Mouse (Mus musculus) thymus, adult 2 months (tissue): ENCODE results near the gene Gm20721. TPM values are rescaled to one million over a fixed set of nuclear protein-coding genes. Genes with fewer than 3 reads are reported as not detected.

ENCODE experiments used
- DNase-seq: peaks from one replicate; pipeline ENCODE4 v3.0.0; 2021
- H3K27ac ChIP-seq: fragments of 200-500 bp; 2 replicates; pipeline ENCODE4 v1.5.1; 2012; ENCODE audit warnings: low read length, control low read depth; ENCODE audit not compliant: control insufficient read depth, insufficient read depth
- H3K27me3 ChIP-seq: fragments of 200-500 bp; 2 replicates; pipeline ENCODE4 v1.6.1; 2012; ENCODE audit warnings: mild to moderate bottlenecking, low read length, moderate library complexity, mixed read lengths; ENCODE audit not compliant: control insufficient read depth, insufficient read depth
- H3K36me3 ChIP-seq: fragments of 200-500 bp; 2 replicates; pipeline ENCODE4 v1.6.1; 2012; ENCODE audit warnings: mild to moderate bottlenecking, low read length, moderate library complexity; ENCODE audit not compliant: control insufficient read depth, insufficient read depth
- H3K4me1 ChIP-seq: fragments of 200-500 bp; replicated peaks from 2 replicates; pipeline ENCODE4 v1.6.1; 2012; ENCODE audit warnings: low read length; ENCODE audit not compliant: control insufficient read depth, insufficient read depth
- H3K4me3 ChIP-seq: fragments of 200-500 bp; 2 replicates; pipeline ENCODE4 v1.5.1; 2012; ENCODE audit warnings: mild to moderate bottlenecking, low read length, control low read depth, moderate library complexity; ENCODE audit not compliant: control insufficient read depth, insufficient read depth
- CTCF ChIP-seq: fragments of 200-500 bp; IDR thresholded peaks from 2 replicates; pipeline ENCODE4 v1.5.1; 2012; ENCODE audit warnings: mild to moderate bottlenecking, control low read depth, low read length, moderate library complexity, borderline replicate concordance; ENCODE audit not compliant: control insufficient read depth, poor library complexity, insufficient read depth; ENCODE audit errors: extremely low read depth
- POLR2A ChIP-seq: fragments of 200-500 bp; IDR thresholded peaks from 2 replicates; pipeline ENCODE4 v1.6.1; 2012; ENCODE audit warnings: mild to moderate bottlenecking, low read length, control low read depth, moderate library complexity; ENCODE audit not compliant: control insufficient read depth, poor library complexity, insufficient read depth; ENCODE audit errors: extremely low read depth
- WGBS: fragments of 180-500 bp; shearing (Covaris S2); methylation state at CpG from one replicate; pipeline ENCODE4 v1.1.7; 2018; 5-methylcytosine and 5-hydroxymethylcytosine counted together
- polyA plus RNA-seq: library from polyadenylated mRNA; depleted of rRNA; stranded (reverse); fragments of >200 nt; gene quantifications from 2 replicates; pipeline ENCODE4 v1.2.3, GENCODE M21; 2012

Gm20721 gene
- polyA plus RNA-seq, 1 experiment, result 0.07 TPM

GRCm38 (mm10) chr2:174340893-174341580 lies 5.5 kb downstream of the Gm20721 start:
- no peak for DNase-seq
- Histone ChIP-seq H3K27me3 (no peaks in the 10 kb centered on the region), H3K36me3 (peaks cover 24% of the 10 kb centered on the region), H3K4me1 (peaks cover 13% of the 10 kb centered on the region), H3K4me3 (no peak overlapping the region), H3K27ac (no peak overlapping the region)
- 92% methylated on average over 4 of the region's 4 CpGs for WGBS
- no peak for TF ChIP-seq CTCF
- TF ChIP-seq POLR2A, result no peak

- Histone ChIP-seq H3K4me1 (peaks cover 13% of the 10 kb centered on the region), H3K27ac (no peak overlapping the region)
- 93% methylated on average over 3 of the region's 3 CpGs for WGBS
Measured at GRCm38 (mm10) chr2:174340229-174340892, 6.2 kb downstream of the Gm20721 start.

GRCm38 (mm10) chr2:174339701-174340100 lies 6.8 kb downstream of the Gm20721 start:
- H3K27me3 ChIP-seq, result no peaks in the 10 kb centered on the region
- no peak for TF ChIP-seq POLR2A
- no peak for TF ChIP-seq CTCF
- H3K27ac ChIP-seq, result no peak overlapping the region
- no peak overlapping the region for H3K4me3 ChIP-seq
- DNase-seq, result no peak
- H3K4me1 ChIP-seq, result peaks cover 9% of the 10 kb centered on the region
- 95% methylated on average over 1 of the region's 1 CpGs for WGBS
- H3K36me3 ChIP-seq, result peaks cover 10% of the 10 kb centered on the region

More at GRCm38 (mm10) chr2:174340229-174340892, 6.2 kb downstream of the Gm20721 start:
- DNase-seq, result no peak
- no peak for TF ChIP-seq CTCF
- H3K36me3 ChIP-seq, result peaks cover 17% of the 10 kb centered on the region
- H3K27me3 ChIP-seq, result no peaks in the 10 kb centered on the region
- no peak overlapping the region for H3K4me3 ChIP-seq

GRCm38 (mm10) chr2:174337275-174337674 lies 9.2 kb downstream of the Gm20721 start:
- no peaks in the 10 kb centered on the region; the same call in 1 of the 2 replicates for H3K36me3 ChIP-seq
- no peaks in the 10 kb centered on the region for H3K27me3 ChIP-seq
- DNase-seq, result no peak
- H3K4me3 ChIP-seq, result no peak overlapping the region
- TF ChIP-seq CTCF (no peak), POLR2A (no peak)
- no peak overlapping the region for H3K27ac ChIP-seq
- H3K4me1 ChIP-seq, result peaks cover 8% of the 10 kb centered on the region
- 95% methylated on average over 13 of the region's 13 CpGs for WGBS

- Histone ChIP-seq H3K4me1 (peaks cover 8% of the 10 kb centered on the region), H3K4me3 (no peak overlapping the region)
- 97% methylated on average over 10 of the region's 10 CpGs for WGBS
Measured at GRCm38 (mm10) chr2:174334415-174334814, 12.1 kb downstream of the Gm20721 start.

GRCm38 (mm10) chr2:174333239-174333890 lies 13.1 kb downstream of the Gm20721 start:
- 56% methylated on average over 7 of the region's 7 CpGs for WGBS
- Histone ChIP-seq H3K36me3 (no peaks in the 10 kb centered on the region), H3K27ac (no peak overlapping the region), H3K4me1 (peaks cover 17% of the 10 kb centered on the region), H3K4me3 (no peak overlapping the region), H3K27me3 (no peaks in the 10 kb centered on the region)
- no peak for TF ChIP-seq POLR2A
- no peak for TF ChIP-seq CTCF
- no peak for DNase-seq

More at GRCm38 (mm10) chr2:174334415-174334814, 12.1 kb downstream of the Gm20721 start:
- H3K36me3 ChIP-seq, result no peaks in the 10 kb centered on the region
- TF ChIP-seq POLR2A (no peak), CTCF (no peak)
- no peak for DNase-seq
- no peak overlapping the region for H3K27ac ChIP-seq
- H3K27me3 ChIP-seq, result no peaks in the 10 kb centered on the region
